Mouse (Mus musculus) B cell, adult 2 months (primary cell): Measurements from ENCODE around the gene Bcl10.

ENCODE experiments used
- DNase-seq, 2 experiments: peaks; one replicate each; pipeline ENCODE4 v3.0.0; 2022

Bcl10 gene

GRCm38 (mm10) chr3:145916374-145916773 lies 6.2 kb upstream of the Bcl10 start:
- no peak for DNase-seq

GRCm38 (mm10) chr3:145916826-145917225 lies 5.8 kb upstream of the Bcl10 start:
- no peak for DNase-seq

- no peak for DNase-seq
Measured at GRCm38 (mm10) chr3:145922971-145923370, 367 bp downstream of the Bcl10 start.

DNA sequence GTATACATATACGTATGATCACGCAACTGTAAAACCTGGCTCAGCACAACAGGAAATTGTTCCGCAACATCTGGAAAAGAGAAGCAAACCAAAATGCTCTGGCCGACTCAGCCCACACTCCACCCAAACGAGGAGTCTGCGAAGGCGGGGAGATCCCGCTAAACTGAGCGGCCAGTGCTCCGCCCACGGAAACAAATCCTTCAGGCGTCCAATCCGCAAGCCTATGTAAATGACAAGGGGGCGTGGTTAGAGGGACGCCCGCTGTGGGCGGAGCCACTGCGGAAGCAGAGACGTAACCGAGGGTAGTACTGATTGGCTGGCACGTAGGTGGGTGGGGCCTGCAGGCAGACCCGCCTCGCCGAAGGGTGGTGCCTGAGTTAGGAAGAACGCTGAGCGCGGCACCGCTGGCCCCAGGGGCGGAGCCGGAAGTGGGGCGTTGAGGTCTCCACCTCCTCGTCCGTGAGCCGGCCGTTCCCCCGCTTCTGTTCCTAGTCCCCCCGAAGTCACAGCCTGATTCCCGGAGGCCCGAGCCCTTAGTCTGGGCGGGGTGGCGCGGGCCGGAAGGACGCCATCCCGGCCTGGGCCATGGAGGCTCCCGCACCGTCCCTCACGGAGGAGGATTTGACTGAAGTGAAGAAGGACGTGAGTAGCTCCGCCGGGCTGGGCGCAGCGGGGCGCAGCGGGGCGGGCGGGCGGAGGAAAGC lies 1.4 kb downstream of the Bcl10 start:
- DNase-seq: peak; percentile 99

DNA sequence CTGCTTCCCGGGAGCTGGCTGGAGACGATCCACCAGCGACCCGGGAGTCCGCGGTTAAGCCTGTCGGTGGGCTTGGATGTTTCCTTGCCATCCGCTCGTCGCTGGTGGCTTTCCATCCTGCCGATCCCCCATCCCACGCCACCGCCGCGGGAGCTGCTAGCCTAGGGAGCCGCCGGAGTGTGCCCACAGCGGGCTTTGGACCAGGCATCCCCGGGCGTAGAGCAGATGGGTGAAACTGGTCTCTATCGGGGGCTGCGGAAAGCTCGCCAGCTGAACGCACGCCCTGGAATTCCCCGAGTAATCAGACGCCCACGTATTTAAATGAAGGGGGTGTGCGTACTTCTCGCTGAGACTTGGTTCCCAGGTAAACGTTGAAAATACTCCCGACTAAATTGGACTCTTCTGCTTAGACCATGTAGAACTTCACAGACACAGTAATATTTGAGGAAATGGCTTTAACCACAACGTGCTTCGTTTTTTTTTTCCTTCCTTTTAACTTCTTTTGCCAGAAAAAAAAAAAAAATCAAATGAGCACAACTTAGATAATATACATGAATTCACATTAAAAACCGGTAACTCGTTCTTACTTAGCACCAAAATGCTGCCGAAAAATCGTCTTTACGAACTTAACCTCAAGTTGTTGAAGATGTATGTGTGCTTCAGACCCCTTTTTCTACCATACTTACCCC lies 2.2 kb downstream of the Bcl10 start:
- DNase-seq: peak; percentile 78 to 79

DNA sequence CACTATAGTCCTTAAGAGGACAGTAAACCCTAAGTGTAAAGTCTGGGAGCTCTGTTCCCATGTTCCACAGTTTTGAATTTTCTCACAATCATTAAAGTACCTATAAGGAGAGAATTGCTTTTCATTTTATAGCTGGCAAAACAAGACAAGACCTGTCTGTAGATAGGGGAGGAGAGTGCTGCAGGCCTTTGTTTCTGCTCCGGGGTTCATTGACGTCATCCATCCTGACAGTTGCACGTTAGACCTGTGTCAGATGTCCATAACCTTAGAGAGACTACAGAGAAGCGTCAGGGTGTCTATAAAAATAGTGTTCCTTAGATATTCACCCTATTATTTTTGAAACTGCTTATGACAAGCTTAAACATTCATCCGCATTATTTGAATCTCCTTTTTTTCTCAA lies 2.9 kb downstream of the Bcl10 start:
- DNase-seq: no peak

- no peak for DNase-seq
Measured at GRCm38 (mm10) chr3:145929525-145930400, 7.2 kb downstream of the Bcl10 start.

- no peak for DNase-seq
Measured at GRCm38 (mm10) chr3:145933845-145934244, 11.2 kb downstream of the Bcl10 start.

DNA sequence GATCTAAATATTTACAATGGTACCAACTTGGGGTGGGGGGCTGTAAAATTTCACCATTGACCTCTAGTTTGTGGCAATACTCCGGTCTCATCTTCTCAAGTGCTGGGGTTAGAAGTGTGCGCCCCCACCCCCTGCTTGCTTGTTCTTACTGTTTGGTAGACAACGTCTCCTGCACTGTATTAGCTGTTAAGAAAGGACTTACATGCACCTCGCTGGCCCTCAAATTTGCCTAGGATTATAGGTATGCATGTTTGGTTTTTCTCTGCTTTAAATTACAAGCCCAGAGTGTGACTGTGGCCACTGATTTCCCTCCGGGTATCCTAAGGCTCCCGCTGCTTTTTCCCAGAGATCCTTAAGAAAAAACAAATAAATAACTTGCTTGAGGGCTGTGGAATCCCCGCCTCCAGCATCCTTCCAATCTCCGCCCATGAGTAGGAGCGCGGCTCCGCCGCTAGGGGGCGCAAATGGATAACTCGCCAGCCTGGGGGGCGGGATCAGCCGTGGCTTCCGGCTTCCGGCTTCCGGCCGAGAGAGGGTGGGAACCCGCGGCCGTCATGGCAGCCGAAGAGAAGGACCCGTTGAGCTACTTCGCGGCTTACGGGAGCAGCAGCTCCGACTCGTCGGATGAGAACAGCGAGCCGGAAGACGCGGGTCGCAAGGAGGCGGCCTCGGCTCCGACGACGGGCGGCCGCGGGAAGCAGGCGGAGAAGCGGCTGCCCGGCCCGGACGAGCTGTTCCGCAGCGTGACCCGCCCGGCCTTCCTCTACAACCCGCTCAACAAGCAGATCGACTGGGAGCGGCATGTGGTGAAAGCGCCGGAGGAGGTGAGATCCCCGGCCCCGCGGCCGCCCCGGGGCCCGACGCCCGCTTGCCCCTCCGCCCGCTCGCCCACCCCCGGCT lies 15.2 kb downstream of the Bcl10 start, which contains the start of gene 2410004B18Rik:
Gene 2410004B18Rik (plus strand): TSS at position 510 of the 900 bp plus-strand sequence.
- peak; percentile 96 for DNase-seq

DNA sequence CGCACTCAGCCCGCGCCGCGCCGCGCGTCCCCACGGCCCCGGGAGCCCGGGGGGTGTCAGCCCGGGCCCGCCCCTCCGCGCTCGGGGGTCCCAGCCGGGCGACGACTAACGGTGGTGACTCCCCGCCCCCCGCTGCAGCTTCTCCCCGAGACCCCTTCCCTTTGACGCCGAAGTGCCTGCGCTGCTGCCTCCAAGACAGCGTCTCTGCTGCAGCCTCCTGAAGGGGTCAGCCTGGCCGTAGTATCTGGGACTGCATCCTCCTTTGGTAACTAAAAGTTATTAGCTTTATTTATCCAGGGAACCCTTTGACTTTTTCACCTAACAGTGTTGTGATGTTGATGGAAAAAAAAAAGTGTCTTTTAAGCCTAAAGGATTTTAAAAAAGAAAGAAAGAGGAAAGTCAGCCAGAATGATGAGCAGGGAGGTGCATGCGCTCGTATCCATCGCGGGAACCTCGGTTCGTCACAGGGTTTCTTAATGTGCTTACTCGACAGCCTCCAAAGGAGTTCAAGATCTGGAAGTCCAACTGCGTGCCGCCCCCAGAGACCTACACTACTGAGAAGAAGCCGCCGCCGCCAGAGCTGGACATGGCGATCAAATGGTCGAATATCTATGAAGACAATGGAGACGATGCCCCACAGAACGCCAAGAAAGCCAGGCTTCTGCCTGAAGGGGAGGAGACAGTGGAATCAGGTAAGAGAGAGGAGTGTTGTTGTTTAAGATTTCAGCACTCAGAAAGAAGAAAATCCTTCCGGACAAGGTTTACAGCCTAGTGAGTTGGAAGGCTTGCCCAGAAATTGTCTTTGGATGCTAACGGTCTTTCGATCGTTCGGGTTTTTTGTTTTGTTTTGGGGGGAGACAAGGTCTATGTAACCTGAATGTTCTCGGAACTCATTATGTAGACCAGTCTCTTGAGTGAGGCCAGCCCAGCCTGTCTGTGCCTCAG lies 16.1 kb downstream of the Bcl10 start:
- peak in 1 of 2 experiments; percentile 20 for DNase-seq

- DNase-seq: no peak
Measured at GRCm38 (mm10) chr3:145939402-145939801, 16.8 kb downstream of the Bcl10 start.

- DNase-seq: no peak
Measured at GRCm38 (mm10) chr3:145939971-145940370, 17.4 kb downstream of the Bcl10 start.

DNA sequence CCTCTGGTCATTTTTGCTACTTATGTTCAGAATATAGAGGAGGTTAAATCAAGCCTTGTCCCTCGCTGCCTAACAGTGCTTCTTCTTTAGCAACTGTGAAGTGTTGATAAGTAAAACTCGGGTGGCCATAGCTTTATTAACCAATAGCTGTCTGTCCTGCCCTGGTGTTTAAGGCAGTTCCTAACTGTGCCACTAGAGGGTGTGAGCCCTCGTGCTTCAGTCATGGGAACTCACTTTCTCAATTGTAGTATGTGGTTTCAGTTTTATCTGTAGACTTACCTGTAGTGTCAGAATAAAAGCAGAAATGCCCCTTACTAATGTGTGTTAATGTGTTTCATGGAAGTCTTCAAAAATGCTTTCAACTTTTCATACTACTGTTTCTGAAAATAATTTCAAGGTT lies 19.4 kb downstream of the Bcl10 start:
- peak; percentile 88 to 90 for DNase-seq

- no peak for DNase-seq
Measured at GRCm38 (mm10) chr3:145944348-145944747, 21.7 kb downstream of the Bcl10 start.

DNA sequence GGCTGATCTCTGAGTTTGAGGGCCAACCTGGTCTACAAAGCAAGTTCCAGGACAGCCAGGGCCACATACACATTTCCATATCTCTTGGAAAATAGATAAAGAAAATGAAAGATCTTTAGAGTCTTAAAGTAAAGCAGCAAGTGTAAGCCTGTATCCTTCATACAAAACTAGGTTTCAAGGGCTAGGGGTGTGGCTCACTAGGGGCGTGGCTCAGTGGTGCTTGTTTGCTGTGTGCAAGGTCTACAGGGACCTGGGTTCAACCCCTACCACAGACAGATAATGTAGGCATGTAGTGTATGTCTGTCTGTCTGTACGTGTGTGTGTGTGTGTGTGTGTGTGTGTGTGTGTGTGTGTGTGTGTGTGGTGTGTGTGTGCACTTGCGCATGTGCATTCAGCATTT lies 23.3 kb downstream of the Bcl10 start:
- no peak for DNase-seq

DNA sequence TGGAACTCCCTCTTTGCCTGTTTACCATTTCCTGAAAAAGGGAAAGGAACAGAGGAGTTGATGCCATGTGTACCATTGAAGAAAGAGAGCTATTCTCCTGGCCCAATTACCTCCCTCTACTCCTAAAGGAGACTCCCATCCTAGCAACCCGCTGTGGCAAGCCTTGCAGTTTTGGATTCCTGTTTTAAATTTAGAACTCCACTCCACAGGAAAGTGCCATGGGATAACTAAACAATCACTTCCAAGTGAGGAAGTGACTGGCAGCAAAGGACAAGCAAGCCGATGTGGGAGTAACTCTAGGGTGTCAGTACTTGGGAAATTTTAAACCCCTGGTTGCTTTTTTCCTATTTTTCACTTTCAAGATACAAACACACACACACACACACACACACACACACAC lies 24.1 kb downstream of the Bcl10 start:
- no peak for DNase-seq

DNA sequence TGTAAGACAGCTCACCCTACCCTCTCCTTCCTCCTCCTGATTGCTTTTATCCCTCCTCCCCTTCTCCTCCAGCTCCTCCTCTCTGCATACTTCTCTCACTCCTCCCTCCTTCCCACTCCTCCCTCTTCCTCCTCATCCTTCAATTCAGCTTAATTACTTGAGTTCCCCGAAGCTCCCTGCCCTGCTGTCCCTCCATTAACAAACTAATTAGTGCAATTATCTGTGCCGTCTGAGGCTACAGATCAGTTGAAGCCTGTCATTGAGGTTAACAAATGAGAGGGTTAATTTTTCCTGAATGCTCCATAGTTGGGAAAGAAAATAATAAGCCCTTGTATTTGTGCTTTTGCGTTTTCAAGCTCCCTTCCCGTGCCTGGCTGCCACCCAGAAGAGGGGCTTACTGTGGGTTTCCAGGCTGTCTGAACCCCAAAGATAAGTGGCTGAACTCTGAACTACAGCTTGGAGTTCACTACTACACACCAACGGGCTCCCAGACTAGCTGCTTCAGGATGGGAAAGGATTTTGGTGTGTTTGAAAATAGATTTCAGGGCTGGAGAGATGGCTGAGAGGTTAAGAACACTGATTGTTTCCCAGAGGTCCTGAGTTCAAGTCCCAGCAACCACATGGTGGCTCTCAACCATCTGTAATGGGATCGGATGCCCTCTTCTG lies 25.1 kb downstream of the Bcl10 start:
- DNase-seq: no peak

DNA sequence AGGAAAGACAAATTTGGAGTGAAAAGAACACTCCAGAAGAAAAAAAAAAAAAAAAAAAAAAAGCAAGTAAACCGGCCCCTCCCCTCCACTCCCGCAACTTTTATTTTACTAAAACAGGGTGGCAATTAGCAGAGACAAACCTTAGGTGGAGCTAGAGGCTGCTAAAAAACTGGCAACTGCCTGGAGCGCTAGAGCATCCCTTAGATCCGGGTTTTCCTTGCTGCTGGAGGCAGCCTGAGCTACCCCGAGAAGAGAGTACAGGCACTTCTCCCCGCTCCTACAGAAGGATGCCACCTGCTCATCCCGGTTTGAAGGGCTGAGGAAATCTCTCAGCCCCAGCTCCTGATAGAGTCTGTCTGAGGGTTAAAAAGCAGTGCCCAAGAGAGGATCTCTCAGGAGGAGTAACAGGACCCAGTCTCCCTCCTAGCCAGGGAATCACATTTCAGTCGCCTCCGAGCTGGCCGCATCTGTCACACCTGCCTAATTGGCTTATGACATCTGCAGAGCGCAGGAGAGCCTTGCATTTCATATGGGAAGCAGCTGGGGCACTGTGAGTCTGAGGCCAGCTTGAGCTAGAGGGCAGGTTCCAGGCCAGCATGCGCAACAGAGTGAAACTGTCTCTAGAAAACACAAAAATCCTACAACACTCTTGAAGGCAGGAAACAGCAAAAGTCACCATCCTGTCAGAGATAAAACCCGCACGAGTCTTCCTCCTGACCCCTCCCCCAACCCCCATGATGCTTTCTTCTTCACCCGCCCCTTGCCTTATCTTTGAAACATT lies 27.6 kb downstream of the Bcl10 start:
- peak; percentile 13 to 21 for DNase-seq

DNA sequence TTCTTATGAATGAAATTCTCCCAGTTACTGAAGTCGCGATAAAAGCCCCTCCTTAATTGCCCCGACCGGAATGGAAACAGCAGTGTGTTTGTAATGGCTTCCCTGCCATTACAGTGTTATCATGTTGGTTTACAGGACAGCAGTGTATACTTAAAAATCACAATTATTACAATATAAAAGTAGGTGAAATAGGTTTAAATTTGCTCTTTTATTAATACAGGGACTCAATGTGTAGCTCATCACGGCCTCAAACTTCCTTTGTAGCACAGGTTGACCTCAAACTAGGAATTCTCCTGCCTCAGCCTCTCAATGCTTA lies 28.2 kb downstream of the Bcl10 start:
- DNase-seq: no peak
